Mouse (Mus musculus) adipose tissue, adult 10 weeks (tissue): ENCODE results near the gene Cyp4a31. TPM values are rescaled to one million over a fixed set of nuclear protein-coding genes. Genes with fewer than 3 reads are reported as not detected.

Experiments used
- polyA plus RNA-seq: library from polyadenylated mRNA; stranded (reverse); fragments of 350-450 nt; fragmentation: Illumina TruSeq; extraction: RNeasy Lipid Tissue Mini Kit (QIAGEN cat#74804); gene quantifications from one replicate; pipeline ENCODE4 v1.2.3, GENCODE M21; 2014; ENCODE audit warnings: low read depth, low replicate concordance

Gene Cyp4a31
- polyA plus RNA-seq: not detected

DNA sequence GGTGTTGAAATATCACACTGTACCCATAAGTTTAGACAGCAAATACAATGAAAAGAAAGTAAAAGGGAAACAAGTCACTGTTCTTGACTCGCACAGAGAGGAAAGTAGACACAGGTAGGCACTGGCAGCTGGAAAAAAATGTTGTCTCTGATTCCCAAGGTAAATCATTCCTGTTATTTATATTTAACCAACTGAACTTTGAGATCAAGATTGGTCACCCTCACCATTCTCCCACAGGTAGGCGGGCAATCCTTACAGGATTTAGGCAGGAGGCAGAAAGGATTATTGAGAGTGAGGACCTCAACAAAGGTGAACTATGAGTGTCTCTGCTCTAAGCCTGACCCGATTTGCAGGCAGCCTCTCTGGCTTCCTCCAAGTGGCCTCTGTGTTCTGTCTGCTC is at the start of gene Cyp4a31:
TSS of gene Cyp4a31 (plus strand) at position 249 of the 400 bp plus-strand sequence.

DNA sequence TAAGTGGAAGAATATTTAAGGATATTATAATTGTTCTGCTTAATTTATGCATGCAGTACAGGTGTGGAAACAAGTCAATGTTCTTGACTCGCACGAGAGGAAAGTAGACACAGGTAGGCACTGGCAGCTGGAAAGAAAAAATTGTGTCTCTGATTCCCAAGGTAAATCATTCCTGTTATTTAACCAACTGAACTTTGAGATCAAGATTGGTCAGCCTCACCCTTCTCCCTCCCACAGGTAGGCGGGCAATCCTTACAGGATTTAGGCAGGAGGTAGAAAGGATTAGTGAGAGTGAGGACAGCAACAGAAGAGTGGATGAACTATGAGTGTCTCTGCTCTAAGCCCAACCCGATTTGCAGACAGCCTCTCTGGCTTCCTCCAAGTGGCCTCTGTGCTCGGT is 45.4 kb upstream of the Cyp4a31 start, which contains the start of gene Cyp4a10:
TSS of gene Cyp4a10 (plus strand) at position 265 of the 400 bp plus-strand sequence.

DNA sequence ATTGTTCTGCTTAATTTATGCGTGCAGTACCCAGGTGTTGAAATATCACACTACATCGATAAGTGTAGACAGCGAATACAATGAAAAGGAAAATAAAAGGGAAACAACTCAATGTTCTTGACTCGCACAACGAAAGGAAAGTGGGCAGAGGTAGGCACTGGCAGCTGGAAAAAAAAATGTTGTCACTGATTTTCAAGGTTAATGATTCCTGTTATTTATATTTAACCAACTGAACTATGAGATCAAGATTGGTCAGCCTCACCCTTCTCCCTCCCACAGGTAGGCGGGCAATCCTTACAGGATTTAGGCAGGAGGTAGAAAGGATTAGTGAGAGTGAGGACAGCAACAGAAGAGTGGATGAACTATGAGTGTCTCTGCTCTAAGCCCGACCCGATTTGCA is 37.2 kb downstream of the Cyp4a31 start, which contains the start of gene Cyp4a32:
TSS of gene Cyp4a32 (plus strand) at position 359 of the 400 bp plus-strand sequence.

Other genes with a start within 250 kb of the Cyp4a31 start
- 0.16 TPM for gene Cyp4a12b, start 152.0 kb upstream of the Cyp4a31 start, polyA plus RNA-seq
- gene Cyp4a30b, start 111.0 kb upstream of the Cyp4a31 start, polyA plus RNA-seq: 1.5 TPM
- not detected for gene Cyp4a14, start 67.5 kb upstream of the Cyp4a31 start, polyA plus RNA-seq
- gene Cyp4a10, start 45.4 kb upstream of the Cyp4a31 start, polyA plus RNA-seq: not detected
- gene Cyp4a32, start 37.3 kb downstream of the Cyp4a31 start, polyA plus RNA-seq: not detected
- 36.2 TPM for gene Cyp4b1, start 84.1 kb downstream of the Cyp4a31 start, polyA plus RNA-seq
- gene Efcab14, start 174.1 kb downstream of the Cyp4a31 start, polyA plus RNA-seq: 27.6 TPM
- gene Tex38, start 217.4 kb downstream of the Cyp4a31 start, polyA plus RNA-seq: 2.5 TPM
- 21.0 TPM for gene Atpaf1, start 221.2 kb downstream of the Cyp4a31 start, polyA plus RNA-seq